Mouse (Mus musculus) midbrain, embryonic 10.5 days (tissue): ENCODE data around the gene Senp3. TPM values are rescaled to one million over a fixed set of nuclear protein-coding genes. Genes with fewer than 3 reads are reported as not detected.
"Not testable (repeated sequence)": the region's sequence is repeated elsewhere in the genome, so short reads cannot be mapped to it uniquely, and the experiment has no call there.

Experiments
- DNase-seq: peaks from one replicate; pipeline ENCODE4 v3.0.0-alpha.2; 2017; ENCODE audit warnings: low spot score
- H3K27ac ChIP-seq: fragments of 300-500 bp; sonication (generic); replicated peaks from 2 replicates; pipeline ENCODE4 v1.5.1; 2016; ENCODE audit warnings: mild to moderate bottlenecking
- H3K27me3 ChIP-seq: fragments of 300-500 bp; sonication (generic); 2 replicates; pipeline ENCODE4 v1.6.1; 2016; ENCODE audit warnings: low read depth, mild to moderate bottlenecking; ENCODE audit not compliant: poor library complexity, severe bottlenecking
- H3K36me3 ChIP-seq: fragments of 300-500 bp; sonication (generic); 2 replicates; pipeline ENCODE4 v1.6.1; 2016; ENCODE audit warnings: mild to moderate bottlenecking, moderate library complexity
- H3K4me1 ChIP-seq: fragments of 300-500 bp; sonication (generic); 2 replicates; pipeline ENCODE4 v1.6.1; 2016
- H3K4me3 ChIP-seq: fragments of 300-500 bp; sonication (generic); 2 replicates; pipeline ENCODE4 v1.5.1; 2016; ENCODE audit warnings: mild to moderate bottlenecking, moderate library complexity
- H3K9me3 ChIP-seq: fragments of 300-500 bp; sonication (generic); replicated peaks from 2 replicates; pipeline ENCODE4 v1.6.1; 2016; ENCODE audit warnings: mild to moderate bottlenecking
- WGBS: fragments of 180-500 bp; shearing (Covaris S2); methylation state at CpG from one replicate; pipeline ENCODE4 v1.1.7; 2016; 5-methylcytosine and 5-hydroxymethylcytosine counted together
- polyA plus RNA-seq: library from polyadenylated mRNA; unstranded; fragments of >200 nt; fragmentation: Nextera tagmentation; extraction: Ambion mirVana; gene quantifications from 2 replicates; pipeline ENCODE4 v1.2.1, GENCODE M21; 2016

Gene Senp3
- polyA plus RNA-seq, 1 experiment from 2014 or later = 112 TPM

DNA sequence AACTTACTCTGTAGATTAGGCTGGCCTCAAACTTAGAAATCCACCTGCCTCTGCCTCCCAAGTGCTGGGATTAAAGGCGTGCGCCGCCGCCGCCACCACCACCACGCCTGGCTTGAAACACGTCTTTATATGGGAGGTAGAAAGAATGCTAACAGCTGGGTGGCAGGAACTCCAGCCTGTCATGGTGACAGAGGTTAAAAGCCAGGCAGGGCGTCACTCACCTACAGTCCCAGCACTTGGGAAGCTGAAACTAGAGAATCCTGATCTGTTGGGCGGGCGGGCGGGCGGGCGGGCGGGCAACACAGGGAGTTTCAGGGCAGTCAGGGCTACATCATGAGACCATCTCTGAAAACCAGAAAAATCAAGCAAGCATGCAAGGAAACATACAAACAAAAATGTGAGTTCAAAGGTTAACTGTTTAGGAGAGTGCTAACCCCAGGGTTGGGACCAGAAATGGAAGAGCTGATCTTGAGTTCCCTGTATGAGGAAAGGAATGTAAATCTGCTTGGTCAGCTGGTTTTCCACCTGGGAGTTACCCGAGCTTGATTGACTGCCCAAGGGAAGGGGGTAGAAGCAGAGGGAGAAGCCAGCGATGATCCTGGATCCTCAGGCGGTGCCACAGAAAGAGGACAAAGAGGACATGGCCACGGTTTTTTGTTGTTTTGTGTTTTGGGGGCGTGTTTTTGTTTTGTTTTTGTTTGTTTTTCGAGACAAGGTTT, 31.2 kb upstream of the Senp3 start:
- Histone ChIP-seq H3K4me1 (peaks cover 23% of the 10 kb centered on the region), H3K27me3 (no peaks in the 10 kb centered on the region), H3K36me3 (no peaks in the 10 kb centered on the region), H3K4me3 (no peak overlapping the region), H3K27ac (no peak overlapping the region), H3K9me3 (no peaks in the 10 kb centered on the region)
- DNase-seq = no peak
- WGBS = 84% methylated on average over 20 of the region's 20 CpGs

DNA sequence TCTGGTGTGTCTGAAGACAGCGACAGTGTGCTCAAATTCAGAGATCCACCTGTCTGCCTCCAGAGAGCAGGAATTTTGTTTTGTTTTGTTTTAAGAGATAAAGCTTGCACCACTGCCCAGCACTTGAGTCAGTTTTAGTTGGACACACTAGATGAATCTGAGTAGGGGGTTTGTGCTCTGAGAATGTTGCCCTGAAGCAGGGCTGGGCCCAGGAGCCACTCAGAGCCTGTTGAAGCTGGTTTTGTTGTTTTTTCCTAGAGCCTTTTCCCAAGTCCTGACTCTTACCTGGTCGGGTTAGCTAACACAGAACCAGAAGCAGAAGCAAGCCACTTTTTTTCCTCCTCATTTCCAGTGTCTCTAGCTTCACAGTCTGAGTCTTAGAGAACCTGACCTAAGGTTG, 29.2 kb upstream of the Senp3 start:
- Histone ChIP-seq H3K27me3 (no peaks in the 10 kb centered on the region), H3K4me3 (no peak overlapping the region), H3K36me3 (no peaks in the 10 kb centered on the region), H3K4me1 (peaks cover 21% of the 10 kb centered on the region), H3K9me3 (no peaks in the 10 kb centered on the region), H3K27ac (no peak overlapping the region)
- DNase-seq = no peak
- WGBS = 80% methylated on average over 2 of the region's 2 CpGs

DNA sequence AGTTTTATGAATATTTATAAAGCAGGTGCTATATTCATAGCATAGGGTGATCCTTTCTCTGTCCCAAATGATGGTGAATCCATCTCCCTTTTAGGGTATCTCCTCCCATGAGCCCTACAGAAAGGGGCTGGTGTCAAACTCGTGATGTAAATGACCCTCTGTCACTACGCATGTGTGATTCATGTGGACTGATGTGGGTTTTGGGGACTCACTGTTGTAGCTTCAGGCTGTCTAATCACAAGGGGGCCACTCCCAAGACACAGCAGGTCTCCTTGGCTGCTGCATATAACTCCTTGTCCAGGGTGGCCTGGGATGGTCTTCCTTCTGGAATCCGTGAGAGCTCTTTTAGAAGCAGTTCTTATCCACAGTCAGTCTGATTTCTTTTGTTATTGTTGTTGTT, 28.6 kb upstream of the Senp3 start:
- no peak for DNase-seq
- no peak overlapping the region for H3K4me3 ChIP-seq
- no peaks in the 10 kb centered on the region for H3K36me3 ChIP-seq
- H3K27me3 ChIP-seq = no peaks in the 10 kb centered on the region
- 80% methylated on average over 3 of the region's 3 CpGs for WGBS
- no peak overlapping the region for H3K27ac ChIP-seq
- no peaks in the 10 kb centered on the region for H3K9me3 ChIP-seq
- H3K4me1 ChIP-seq = peaks cover 15% of the 10 kb centered on the region

DNA sequence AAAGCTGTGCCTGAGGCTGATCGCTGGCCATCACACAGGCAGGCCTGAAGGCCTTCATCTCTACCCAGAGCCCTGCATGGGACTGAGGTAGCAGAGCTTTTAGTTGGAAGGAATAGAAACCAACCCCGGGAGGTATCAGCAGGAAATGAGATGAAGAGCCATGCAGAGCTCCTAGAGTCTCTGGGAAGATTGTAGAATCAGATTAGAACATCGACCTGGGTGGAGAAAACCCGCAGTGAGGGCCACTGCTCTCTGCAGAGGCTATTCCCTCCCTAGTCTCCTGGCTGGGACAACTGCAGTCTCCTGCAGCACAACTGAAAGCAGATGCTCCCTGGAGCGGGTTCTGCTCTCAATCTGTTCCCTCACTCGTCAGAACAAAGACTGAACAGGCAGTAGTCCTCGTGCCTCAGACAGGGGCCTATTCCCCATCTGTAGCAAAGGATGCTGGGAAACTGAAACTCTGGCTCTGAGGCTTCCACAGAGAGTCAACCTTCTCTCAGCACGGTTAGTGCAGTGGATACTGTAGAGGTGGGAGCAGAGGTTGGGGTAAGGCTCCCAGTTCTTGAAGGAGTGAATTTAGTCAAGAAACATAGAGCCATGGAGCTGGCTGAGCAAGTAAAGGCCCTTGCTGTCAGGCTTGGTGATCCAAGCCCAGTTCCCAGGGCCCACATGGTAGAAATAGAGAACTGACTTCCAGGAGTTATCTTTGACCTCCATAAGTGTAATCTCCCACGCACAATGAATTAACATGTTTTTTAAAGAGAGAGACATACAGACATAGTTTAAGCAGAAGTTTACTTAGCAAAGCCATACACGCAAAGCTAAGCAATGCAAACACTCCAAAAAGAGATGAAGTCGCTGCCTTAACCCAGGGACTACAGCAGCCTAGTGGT, 27.9 kb upstream of the Senp3 start:
- 54% methylated on average over 11 of the region's 11 CpGs for WGBS
- no peaks in the 10 kb centered on the region for H3K27me3 ChIP-seq
- no peak overlapping the region for H3K4me3 ChIP-seq
- H3K27ac ChIP-seq = 0 out of 2 replicates have a peak overlapping the region, but pooled peaks have one; percentile 38
- H3K4me1 ChIP-seq = peaks cover 14% of the 10 kb centered on the region
- DNase-seq = no peak
- no peaks in the 10 kb centered on the region for H3K36me3 ChIP-seq
- no peaks in the 10 kb centered on the region for H3K9me3 ChIP-seq

DNA sequence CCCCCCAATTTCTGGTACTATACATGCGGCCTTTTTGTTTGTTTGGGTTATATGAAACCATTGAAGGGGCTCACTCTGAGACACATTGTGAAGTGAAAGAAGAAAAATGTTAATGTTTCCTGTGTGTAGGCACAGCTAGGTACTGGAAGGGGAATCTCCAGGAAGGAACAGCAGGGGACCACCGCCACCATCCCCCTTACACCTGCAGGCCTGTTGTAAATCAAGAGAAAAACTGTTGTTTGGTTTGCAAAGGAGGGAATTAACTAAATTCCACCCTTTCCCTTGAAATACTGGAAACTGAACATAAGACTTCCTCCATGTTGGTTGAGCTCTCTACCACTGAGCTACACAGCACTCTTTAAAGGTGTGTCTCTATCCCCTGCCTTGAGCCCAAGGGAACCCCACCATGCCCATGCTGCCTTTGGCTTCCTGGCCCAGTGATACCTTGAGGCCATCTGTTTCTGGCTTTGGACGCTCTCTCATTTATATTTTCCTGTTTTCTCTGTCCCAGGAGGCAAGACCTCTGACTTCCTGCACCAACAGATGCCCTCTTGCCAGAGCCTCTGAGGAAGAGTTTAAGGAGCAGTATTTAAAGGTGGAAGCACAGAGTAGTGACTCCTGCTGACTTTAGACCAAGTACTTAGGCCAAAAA, 26.9 kb upstream of the Senp3 start:
- Histone ChIP-seq H3K9me3 (no peaks in the 10 kb centered on the region), H3K4me1 (peaks cover 9% of the 10 kb centered on the region), H3K4me3 (no peak overlapping the region), H3K27me3 (no peaks in the 10 kb centered on the region), H3K36me3 (no peaks in the 10 kb centered on the region), H3K27ac (no peak overlapping the region)
- DNase-seq = no peak
- 80% methylated on average over 3 of the region's 3 CpGs for WGBS

DNA sequence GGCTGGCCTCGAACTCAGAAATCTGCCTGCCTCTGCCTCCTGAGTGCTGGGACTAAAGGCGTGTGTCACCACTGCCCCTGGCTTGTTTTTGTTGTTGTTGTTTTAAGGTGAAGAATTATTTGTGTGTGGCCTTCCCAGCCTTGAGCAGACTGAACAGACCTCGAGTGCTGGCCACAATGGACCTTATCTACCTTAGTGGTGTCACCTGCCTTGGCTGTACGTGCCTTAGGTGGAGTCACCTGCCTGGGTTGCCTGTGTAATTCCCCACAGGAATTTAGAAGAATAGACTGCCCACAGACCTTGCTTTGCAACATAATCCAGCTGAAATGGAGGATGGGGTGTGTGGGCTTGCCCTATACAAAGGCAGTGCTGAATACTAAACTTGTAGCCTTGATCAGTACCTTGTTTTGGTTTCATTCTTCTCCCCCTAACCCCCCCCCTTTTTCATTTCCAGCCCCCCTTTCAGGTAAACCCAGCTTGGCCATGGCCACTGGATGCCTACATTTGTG, 26.0 kb upstream of the Senp3 start:
- Histone ChIP-seq H3K4me1 (peaks cover 9% of the 10 kb centered on the region), H3K36me3 (no peaks in the 10 kb centered on the region), H3K27ac (no peak overlapping the region), H3K9me3 (no peaks in the 10 kb centered on the region), H3K27me3 (no peaks in the 10 kb centered on the region), H3K4me3 (no peak overlapping the region)
- 85% methylated on average over 4 of the region's 4 CpGs for WGBS
- no peak for DNase-seq

DNA sequence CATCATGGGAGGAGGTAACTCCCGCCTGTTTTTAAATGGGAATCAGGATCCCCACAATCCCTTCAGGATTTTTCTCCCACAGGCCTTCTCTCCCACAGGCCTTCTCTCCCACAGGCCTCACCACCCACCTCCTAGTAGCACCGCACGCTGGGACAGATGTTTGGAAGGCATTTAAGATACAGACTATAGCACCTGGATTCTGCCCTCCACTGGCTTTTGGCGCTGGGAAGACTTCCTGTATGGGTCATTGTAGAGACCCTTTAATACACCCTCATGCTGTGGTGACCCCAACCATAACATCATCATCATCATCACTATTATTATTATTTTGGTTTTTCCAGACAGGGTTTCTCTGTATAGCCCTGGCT, 25.6 kb upstream of the Senp3 start:
- 88% methylated on average over 4 of the region's 4 CpGs for WGBS
- H3K27me3 ChIP-seq = no peaks in the 10 kb centered on the region
- peaks cover 9% of the 10 kb centered on the region for H3K4me1 ChIP-seq
- no peak overlapping the region for H3K27ac ChIP-seq
- H3K36me3 ChIP-seq = no peaks in the 10 kb centered on the region
- no peaks in the 10 kb centered on the region for H3K9me3 ChIP-seq
- no peak for DNase-seq
- H3K4me3 ChIP-seq = no peak overlapping the region

DNA sequence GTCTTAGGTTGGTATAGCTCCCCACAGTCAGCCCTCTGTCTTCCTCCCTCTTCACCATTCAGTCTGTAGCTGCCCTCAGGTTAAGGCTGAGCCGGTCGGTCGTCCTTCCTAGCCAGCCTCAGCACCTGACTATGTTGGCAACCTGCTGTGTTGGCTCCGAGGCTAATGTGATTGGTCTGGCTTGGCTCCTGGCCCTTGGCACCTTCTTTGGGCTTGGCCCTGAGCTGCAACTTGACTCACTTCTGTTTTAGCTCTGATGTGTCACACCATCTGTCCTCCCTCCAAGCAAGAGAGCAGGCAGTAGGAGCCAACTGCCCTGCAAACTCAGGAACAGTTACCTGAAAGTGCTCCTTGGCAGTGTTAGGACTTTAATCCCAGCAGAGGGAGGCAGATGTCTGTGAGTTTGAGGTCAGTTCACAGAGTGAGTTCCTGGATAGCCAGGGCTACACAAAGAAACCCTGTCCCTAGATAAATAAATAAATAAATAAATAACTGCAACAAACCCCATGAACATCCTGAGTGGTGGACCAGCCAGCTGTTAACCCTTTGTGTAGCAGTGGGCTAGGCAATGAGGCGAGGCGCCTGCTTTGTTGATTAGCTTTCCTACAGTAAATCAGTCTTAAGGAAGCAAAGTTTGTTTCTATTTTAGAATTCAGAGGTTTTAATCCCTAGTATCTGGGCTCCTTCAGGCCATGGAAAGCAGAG, 25.0 kb upstream of the Senp3 start:
- no peak for DNase-seq
- WGBS = 61% methylated on average over 6 of the region's 6 CpGs
- Histone ChIP-seq H3K27ac (no peak overlapping the region), H3K27me3 (no peaks in the 10 kb centered on the region), H3K4me1 (peaks cover 9% of the 10 kb centered on the region), H3K36me3 (no peaks in the 10 kb centered on the region), H3K4me3 (no peak overlapping the region), H3K9me3 (no peaks in the 10 kb centered on the region)

DNA sequence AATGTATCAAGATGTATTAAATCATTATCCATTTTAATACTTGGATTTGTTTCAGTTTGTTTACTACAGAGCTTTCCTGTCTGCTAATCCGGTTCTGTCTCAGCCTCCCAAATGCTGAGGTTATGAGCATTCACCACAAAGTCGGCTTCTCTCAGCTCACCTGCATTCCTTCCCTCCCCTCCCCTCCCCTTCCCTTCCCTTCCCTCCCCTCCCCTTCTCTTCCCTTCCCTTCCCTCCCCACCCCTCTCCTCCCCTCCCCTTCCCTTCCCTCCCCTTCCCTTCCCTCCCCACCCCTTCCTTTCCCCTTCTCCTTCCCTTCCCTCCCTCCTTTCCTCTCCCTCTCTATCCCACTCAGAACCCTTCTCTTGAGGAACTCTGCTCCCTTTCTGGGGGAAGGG, 22.7 kb upstream of the Senp3 start:
- Histone ChIP-seq H3K4me1 (peaks cover 4% of the 10 kb centered on the region), H3K9me3 (no peaks in the 10 kb centered on the region), H3K4me3 (no peak overlapping the region), H3K36me3 (no peaks in the 10 kb centered on the region), H3K27me3 (no peaks in the 10 kb centered on the region), H3K27ac (no peak overlapping the region)
- DNase-seq = no peak
- WGBS = 68% methylated on average over 2 of the region's 2 CpGs

DNA sequence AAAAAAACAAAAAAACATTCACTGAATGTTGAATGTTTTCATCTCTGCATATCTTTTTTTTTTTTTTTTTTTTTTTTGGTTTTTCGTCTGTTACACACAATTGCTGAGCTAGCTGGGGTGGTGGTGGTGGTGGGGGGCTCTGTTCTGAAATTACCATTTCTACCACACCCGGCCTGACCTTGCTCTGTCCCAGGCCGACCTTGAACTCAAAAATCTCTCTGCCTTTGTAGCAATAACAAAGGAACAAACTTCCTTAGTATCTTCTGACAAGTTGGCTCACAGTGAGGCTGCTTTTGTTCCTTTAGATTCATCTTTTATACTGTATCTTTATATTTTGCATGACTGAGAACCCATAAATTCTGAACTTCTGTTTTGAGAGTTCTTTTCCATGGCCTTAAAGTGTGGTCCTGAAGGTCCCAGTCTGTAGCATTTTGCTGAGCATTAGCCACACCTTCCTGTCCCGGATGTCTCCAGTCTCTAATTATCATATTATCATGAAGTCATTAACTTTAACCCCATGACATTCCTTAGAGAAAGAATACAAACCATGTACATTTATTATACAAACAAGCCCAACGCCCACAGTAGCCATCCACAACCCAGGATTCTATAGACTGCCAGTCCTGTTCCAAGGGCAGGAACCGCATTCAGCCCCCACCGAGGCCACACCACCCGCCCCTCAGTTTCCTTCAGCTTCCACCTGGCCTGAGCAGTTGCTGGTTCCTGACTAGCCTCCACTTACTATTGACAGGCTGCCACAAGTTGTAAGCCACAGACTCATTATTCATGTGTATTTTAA, 22.1 kb upstream of the Senp3 start:
- WGBS = 75% methylated on average over 8 of the region's 8 CpGs
- Histone ChIP-seq H3K27ac (no peak overlapping the region), H3K4me1 (no peaks in the 10 kb centered on the region), H3K27me3 (no peaks in the 10 kb centered on the region), H3K36me3 (no peaks in the 10 kb centered on the region), H3K9me3 (no peaks in the 10 kb centered on the region), H3K4me3 (no peak overlapping the region)
- DNase-seq = no peak

DNA sequence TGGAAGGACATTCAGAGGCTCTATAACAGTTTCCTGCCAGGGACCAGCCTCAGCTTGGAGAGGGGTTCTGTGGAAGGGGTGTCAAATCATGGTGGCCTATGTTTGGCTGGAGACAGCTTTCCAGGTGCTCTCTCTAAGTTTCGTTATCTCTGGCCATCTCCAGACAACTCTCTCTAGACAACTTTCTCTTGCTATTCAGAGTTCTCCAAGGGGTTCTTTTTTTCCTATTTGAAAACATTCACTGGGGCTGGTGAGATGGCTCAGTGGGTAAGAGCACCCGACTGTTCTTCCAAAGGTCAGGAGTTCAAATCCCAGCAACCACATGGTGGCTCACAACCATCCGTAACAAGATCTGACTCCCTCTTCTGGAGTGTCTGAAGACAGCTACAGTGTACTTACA, 21.5 kb upstream of the Senp3 start:
- H3K9me3 ChIP-seq, H3K27me3 ChIP-seq, H3K4me3 ChIP-seq, H3K27ac ChIP-seq, DNase-seq, H3K36me3 ChIP-seq, H3K4me1 ChIP-seq: not testable (repeated sequence)
- 85% methylated on average over 3 of the region's 3 CpGs for WGBS

DNA sequence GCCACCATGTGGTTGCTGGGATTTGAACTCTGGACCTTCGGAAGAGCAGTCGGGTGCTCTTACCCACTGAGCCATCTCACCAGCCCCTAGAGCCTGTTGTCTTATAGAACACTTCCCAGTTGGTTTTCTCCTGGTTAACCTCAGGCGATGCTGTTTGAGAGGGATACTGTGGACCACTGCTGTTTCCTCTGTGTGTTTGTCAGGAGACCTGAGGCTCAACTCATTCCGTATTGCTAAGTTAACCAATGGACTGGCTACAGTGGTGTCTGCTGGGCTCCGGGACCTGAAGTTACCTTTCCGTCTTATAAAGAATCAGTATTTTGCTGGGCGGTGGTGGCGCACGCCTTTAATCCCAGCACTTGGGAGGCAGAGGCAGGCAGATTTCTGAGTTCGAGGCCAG, 21.0 kb upstream of the Senp3 start:
- not testable (repeated sequence) for H3K4me1 ChIP-seq, DNase-seq, H3K27me3 ChIP-seq, H3K27ac ChIP-seq, H3K36me3 ChIP-seq, H3K9me3 ChIP-seq, H3K4me3 ChIP-seq
- WGBS = 97% methylated on average over 10 of the region's 10 CpGs
